Mouse (Mus musculus) bone marrow, adult 2 months (tissue): ENCODE measurements at regions not wholly inside any gene's neighbourhood (a gene's known extent, or its start where the extent isn't known, plus 50 kb on each side); places are given as distances from the start of the nearest gene placed in this dataset.

Source experiments
- H3K27ac ChIP-seq: fragments of 200-500 bp; 2 replicates; pipeline ENCODE4 v1.5.1; 2012; ENCODE audit warnings: low read depth, mild to moderate bottlenecking, control low read depth, inconsistent platforms, low read length; ENCODE audit not compliant: control insufficient read depth, poor library complexity, insufficient read depth
- H3K4me1 ChIP-seq: fragments of 200-500 bp; 2 replicates; pipeline ENCODE4 v1.6.1; 2011; ENCODE audit warnings: low read length; ENCODE audit not compliant: control insufficient read depth, insufficient read depth
- H3K4me3 ChIP-seq: fragments of 200-500 bp; replicated peaks from 2 replicates; pipeline ENCODE3; 2011; ENCODE audit warnings: mild to moderate bottlenecking, low read depth, low read length, control low read depth; ENCODE audit not compliant: control insufficient read depth
- CTCF ChIP-seq: fragments of 200-500 bp; IDR thresholded peaks from 2 replicates; pipeline ENCODE4 v1.5.1; 2011; ENCODE audit warnings: low read length, control low read depth; ENCODE audit not compliant: control insufficient read depth, insufficient read depth
- POLR2A ChIP-seq: fragments of 200-500 bp; IDR thresholded peaks from 2 replicates; pipeline ENCODE4 v1.6.1; 2011; ENCODE audit warnings: low read depth, mild to moderate bottlenecking, control low read depth, low read length, borderline replicate concordance; ENCODE audit not compliant: control insufficient read depth
- WGBS: fragments of 180-500 bp; shearing (Covaris S2); methylation state at CpG from one replicate; pipeline ENCODE4 v1.1.7; 2018; 5-methylcytosine and 5-hydroxymethylcytosine counted together

- Histone ChIP-seq H3K27ac (no peak overlapping the region), H3K4me1 (no peaks in the 10 kb centered on the region), H3K4me3 (no peak overlapping the region)
- TF ChIP-seq POLR2A, result no peak
- no peak for TF ChIP-seq CTCF
- 85% methylated on average over 6 of the region's 6 CpGs for WGBS
Observed at GRCm38 (mm10) chr15:67301871-67302363, 801.2 kb upstream of the Lrrc6 start.

- Histone ChIP-seq H3K4me3 (no peak overlapping the region), H3K4me1 (no peaks in the 10 kb centered on the region), H3K27ac (no peak overlapping the region)
- no peak for TF ChIP-seq POLR2A
- no peak for TF ChIP-seq CTCF
- WGBS, result 70% methylated on average over 4 of the region's 4 CpGs
Observed at GRCm38 (mm10) chr15:67301024-67301423, 800.3 kb upstream of the Lrrc6 start.

GRCm38 (mm10) chr15:67294797-67295196 is 794.1 kb upstream of the Lrrc6 start:
- no peak overlapping the region for H3K4me3 ChIP-seq
- 83% methylated on average over 1 of the region's 1 CpGs for WGBS
- peaks cover 4% of the 10 kb centered on the region; the same call in 1 of the 2 replicates for H3K4me1 ChIP-seq
- no peak overlapping the region for H3K27ac ChIP-seq
- no peak for TF ChIP-seq POLR2A
- no peak for TF ChIP-seq CTCF

- no peak for TF ChIP-seq POLR2A
- WGBS, result 4% methylated on average over 4 of the region's 4 CpGs
- H3K27ac ChIP-seq, result no peak overlapping the region
Observed at GRCm38 (mm10) chr15:67289749-67290148, 789.0 kb upstream of the Lrrc6 start.

DNA sequence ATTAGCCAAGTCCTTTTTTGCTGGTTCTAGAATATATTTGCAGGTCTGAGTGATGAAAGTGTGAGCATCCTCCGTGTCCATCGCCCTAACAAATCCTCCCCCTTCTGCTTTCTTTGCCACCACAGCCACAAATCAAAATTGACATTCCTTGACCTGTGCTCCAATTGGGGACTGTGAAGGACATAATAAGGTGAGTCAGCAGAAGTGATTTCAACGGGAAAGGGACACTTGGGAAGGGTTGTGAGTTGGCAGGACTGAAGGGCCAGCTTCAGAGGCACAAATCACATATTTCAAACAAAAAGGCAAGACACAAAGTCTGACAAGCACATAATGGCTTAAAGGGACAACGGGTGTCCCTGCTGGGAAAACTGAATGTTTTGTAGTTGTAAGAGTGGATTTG is 784.2 kb upstream of the Lrrc6 start:
- TF ChIP-seq CTCF (no peak), POLR2A (no peak)
- Histone ChIP-seq H3K4me1 (peaks cover 2% of the 10 kb centered on the region), H3K4me3 (no peak overlapping the region), H3K27ac (no peak overlapping the region)
- 68% methylated on average over 4 of the region's 4 CpGs for WGBS

More at GRCm38 (mm10) chr15:67289749-67290148, 789.0 kb upstream of the Lrrc6 start:
- Histone ChIP-seq H3K4me3 (no peak overlapping the region), H3K4me1 (peaks cover 5% of the 10 kb centered on the region)

DNA sequence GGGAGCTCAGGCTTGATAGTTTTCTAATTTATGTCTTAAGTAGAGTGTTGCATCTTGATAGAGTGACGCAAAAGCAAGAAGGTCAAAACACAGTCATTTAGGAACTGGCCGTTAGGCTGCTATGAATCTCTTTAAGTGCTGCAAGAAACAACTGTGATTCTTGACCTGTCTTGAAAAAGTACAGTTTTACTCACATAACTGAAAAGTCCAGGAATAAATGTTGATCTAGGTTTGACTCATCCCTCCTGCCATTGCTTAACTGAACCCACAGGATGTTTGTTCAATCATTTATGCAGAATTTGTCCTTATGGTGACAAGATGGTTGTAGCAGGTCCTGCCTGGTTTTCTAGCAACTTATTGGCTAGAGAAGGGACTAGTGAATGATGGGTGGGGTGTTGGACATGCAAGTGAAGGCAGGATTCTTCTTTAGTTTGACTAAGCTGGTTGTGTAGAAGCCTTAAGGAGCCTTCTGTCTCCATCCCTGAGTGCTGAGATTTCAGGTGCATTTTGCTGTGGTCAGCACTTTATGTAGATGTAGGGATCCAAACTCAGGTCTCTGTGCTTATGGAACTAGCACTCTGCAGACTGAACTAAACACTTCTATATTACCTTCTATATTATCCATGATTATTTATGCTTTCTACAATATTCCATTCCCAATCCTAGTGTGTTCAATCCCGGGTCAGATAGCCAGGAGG is 782.7 kb upstream of the Lrrc6 start:
- no peaks in the 10 kb centered on the region for H3K4me1 ChIP-seq
- no peak overlapping the region for H3K27ac ChIP-seq
- 67% methylated on average over 3 of the region's 3 CpGs for WGBS
- TF ChIP-seq CTCF (no peak), POLR2A (no peak)
- H3K4me3 ChIP-seq, result no peak overlapping the region

GRCm38 (mm10) chr15:67278869-67279268 is 778.2 kb upstream of the Lrrc6 start:
- TF ChIP-seq POLR2A, result no peak
- no peak for TF ChIP-seq CTCF
- WGBS, result 38% methylated on average over 1 of the region's 1 CpGs

DNA sequence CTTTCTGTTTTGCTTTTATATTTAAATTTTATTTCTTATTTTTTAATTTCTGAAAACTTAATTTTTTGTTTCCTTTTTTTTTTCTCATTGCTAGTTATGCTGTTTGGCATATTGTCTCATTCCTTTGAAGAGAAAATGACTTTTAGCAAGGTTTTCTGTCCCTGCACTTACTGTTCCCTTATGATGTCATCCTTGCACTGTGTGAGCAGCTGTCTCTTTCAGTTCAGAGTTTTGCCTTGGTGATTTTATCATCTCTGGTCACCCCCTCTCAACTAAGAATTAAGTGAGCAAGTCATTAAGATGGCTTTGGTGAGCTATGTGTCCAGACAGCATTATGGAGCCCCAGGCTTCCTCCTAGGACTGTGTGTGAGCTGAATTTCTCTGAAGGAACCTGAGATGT is 774.3 kb upstream of the Lrrc6 start:
- Histone ChIP-seq H3K4me1 (no peaks in the 10 kb centered on the region), H3K4me3 (no peak overlapping the region), H3K27ac (no peak overlapping the region)
- TF ChIP-seq POLR2A, result no peak
- no peak for TF ChIP-seq CTCF

More at GRCm38 (mm10) chr15:67278869-67279268, 778.2 kb upstream of the Lrrc6 start:
- no peaks in the 10 kb centered on the region for H3K4me1 ChIP-seq
- H3K4me3 ChIP-seq, result no peak overlapping the region
- H3K27ac ChIP-seq, result no peak overlapping the region
